Mouse (Mus musculus) kidney, postnatal 0 days (tissue): ENCODE data around the gene 2310030G06Rik. TPM values are rescaled to one million over a fixed set of nuclear protein-coding genes. Genes with fewer than 3 reads are reported as not detected.

Experiments
- ATAC-seq: fragments of 200-750 bp; cut with Nextera tagmentation; replicated peaks from 2 replicates; pipeline ENCODE4 v1.8.0; 2017; ENCODE audit warnings: low read depth, moderate number of reproducible peaks, moderate TSS enrichment, moderate library complexity; ENCODE audit not compliant: low FRiP score
- DNase-seq: peaks from one replicate; pipeline ENCODE4 v3.0.0-alpha.2; 2016; ENCODE audit warnings: low spot score
- H3K27ac ChIP-seq: fragments of 300-500 bp; sonication (generic); 2 replicates; pipeline ENCODE4 v1.5.1; 2014; ENCODE audit warnings: mild to moderate bottlenecking
- H3K27me3 ChIP-seq: fragments of 300-500 bp; sonication (generic); 2 replicates; pipeline ENCODE4 v1.6.1; 2014; ENCODE audit warnings: low read length, mixed read lengths; ENCODE audit not compliant: insufficient read depth
- H3K36me3 ChIP-seq: fragments of 300-500 bp; sonication (generic); 2 replicates; pipeline ENCODE4 v1.6.1; 2014; ENCODE audit warnings: low read length, mixed read lengths; ENCODE audit not compliant: insufficient read depth
- H3K4me1 ChIP-seq: fragments of 300-500 bp; sonication (generic); replicated peaks from 2 replicates; pipeline ENCODE4 v1.6.1; 2014; ENCODE audit warnings: antibody characterized with exemption, low read length, mixed read lengths; ENCODE audit not compliant: insufficient read depth
- H3K4me2 ChIP-seq: fragments of 300-500 bp; sonication (generic); 2 replicates; pipeline ENCODE4 v1.6.1; 2014; ENCODE audit warnings: mild to moderate bottlenecking, low read length, moderate library complexity, mixed read lengths
- H3K4me3 ChIP-seq: fragments of 300-500 bp; sonication (generic); replicated peaks from 2 replicates; pipeline ENCODE4 v1.5.1; 2014; ENCODE audit warnings: low read depth, low read length
- H3K9ac ChIP-seq: fragments of 300-500 bp; sonication (generic); 2 replicates; pipeline ENCODE4 v1.6.1; 2014; ENCODE audit warnings: low read depth, low read length
- H3K9me3 ChIP-seq: fragments of 300-500 bp; sonication (generic); replicated peaks from 2 replicates; pipeline ENCODE4 v1.6.1; 2016; ENCODE audit warnings: low read length, inconsistent platforms, mixed read lengths
- CTCF ChIP-seq: IDR thresholded peaks from 2 replicates; pipeline ENCODE4 v1.5.1; 2016; ENCODE audit warnings: antibody characterized with exemption, low read depth, mild to moderate bottlenecking, moderate library complexity
- WGBS: fragments of 180-500 bp; shearing (Covaris S2); extraction: QIAGEN DNeasy Blood & Tissue Kit; methylation state at CpG from one replicate; pipeline ENCODE4 v1.1.7; 2014; 5-methylcytosine and 5-hydroxymethylcytosine counted together
- polyA plus RNA-seq: library from polyadenylated mRNA; unstranded; fragments of >200 nt; fragmentation: Nextera tagmentation; extraction: Ambion mirVana; gene quantifications from 2 replicates; pipeline ENCODE4 v1.2.1, GENCODE M21; 2015

Gene 2310030G06Rik
- polyA plus RNA-seq, 1 experiment from 2014 or later, result 26.8 TPM

GRCm38 (mm10) chr9:50774026-50774462, 27.7 kb upstream of the 2310030G06Rik start:
- WGBS, result 60% methylated on average over 4 of the region's 4 CpGs
- H3K9ac ChIP-seq, result no peak overlapping the region
- H3K4me2 ChIP-seq, result peak overlapping the region; percentile 92; the same call in 1 of the 2 replicates
- ATAC-seq (no peak), DNase-seq (no peak)
- 0 out of 2 replicates have a peak, but pooled peaks cover 3% of the 10 kb centered on the region for H3K36me3 ChIP-seq
- peaks cover 1% of the 10 kb centered on the region; the same call in 1 of the 2 replicates for H3K4me1 ChIP-seq
- no peaks in the 10 kb centered on the region for H3K27me3 ChIP-seq
- TF ChIP-seq CTCF, result no peak
- H3K9me3 ChIP-seq, result no peaks in the 10 kb centered on the region
- H3K4me3 ChIP-seq, result no peak overlapping the region
- H3K27ac ChIP-seq, result no peak overlapping the region

GRCm38 (mm10) chr9:50770011-50770410, 23.7 kb upstream of the 2310030G06Rik start:
- Histone ChIP-seq H3K9ac (no peak overlapping the region), H3K9me3 (no peaks in the 10 kb centered on the region), H3K27me3 (no peaks in the 10 kb centered on the region), H3K36me3 (0 out of 2 replicates have a peak, but pooled peaks cover 3% of the 10 kb centered on the region), H3K4me1 (peaks cover 5% of the 10 kb centered on the region; the same call in 1 of the 2 replicates), H3K4me3 (no peak overlapping the region), H3K4me2 (no peak overlapping the region), H3K27ac (no peak overlapping the region)
- ATAC-seq (no peak), DNase-seq (no peak)
- WGBS, result 88% methylated on average over 2 of the region's 2 CpGs
- TF ChIP-seq CTCF, result no peak

GRCm38 (mm10) chr9:50768107-50769002, 22.0 kb upstream of the 2310030G06Rik start, which contains the start of gene Fdxacb1:
TSS of gene Fdxacb1 (plus strand) at chr9:50768236.
- H3K9ac ChIP-seq, result peak within 1 kb of the TSS; percentile 66
- 2% methylated on average over 59 of the region's 59 CpGs for WGBS
- TF ChIP-seq CTCF, result peak; percentile 88
- peak; percentile 96 for ATAC-seq
- peak within 1 kb of the TSS; percentile 63 for H3K4me3 ChIP-seq
- H3K4me1 ChIP-seq, result peaks cover 5% of the 10 kb centered on the region; the same call in 1 of the 2 replicates
- peak within 1 kb of the TSS; percentile 61 for H3K4me2 ChIP-seq
- H3K9me3 ChIP-seq, result no peaks in the 10 kb centered on the region
- H3K36me3 ChIP-seq, result 0 out of 2 replicates have a peak, but pooled peaks cover 3% of the 10 kb centered on the region
- peak within 1 kb of the TSS; percentile 90 for H3K27ac ChIP-seq
- DNase-seq, result peak; percentile 98
- H3K27me3 ChIP-seq, result no peaks in the 10 kb centered on the region

- Histone ChIP-seq H3K27me3 (no peaks in the 10 kb centered on the region), H3K36me3 (0 out of 2 replicates have a peak, but pooled peaks cover 3% of the 10 kb centered on the region), H3K9me3 (no peaks in the 10 kb centered on the region), H3K9ac (peak overlapping the region; percentile 66), H3K4me3 (peak overlapping the region; percentile 63), H3K4me2 (peak overlapping the region; percentile 61), H3K27ac (peak overlapping the region; percentile 90), H3K4me1 (peaks cover 5% of the 10 kb centered on the region; the same call in 1 of the 2 replicates)
- peak; percentile 47 for ATAC-seq
- no peak for TF ChIP-seq CTCF
- no peak for DNase-seq
- WGBS, result 5% methylated on average over 17 of the region's 17 CpGs
These were observed 21.3 kb upstream of the 2310030G06Rik start for GRCm38 (mm10) chr9:50767531-50768106.

GRCm38 (mm10) chr9:50763331-50763730, 17.0 kb upstream of the 2310030G06Rik start:
- peak; percentile 65 for DNase-seq
- Histone ChIP-seq H3K36me3 (no peaks in the 10 kb centered on the region), H3K4me3 (no peak overlapping the region), H3K27ac (no peak overlapping the region), H3K9me3 (no peaks in the 10 kb centered on the region), H3K4me1 (no peaks in the 10 kb centered on the region), H3K27me3 (no peaks in the 10 kb centered on the region), H3K9ac (no peak overlapping the region), H3K4me2 (no peak overlapping the region)
- no peak for ATAC-seq
- peak; percentile 69 for TF ChIP-seq CTCF
- WGBS, result 68% methylated on average over 1 of the region's 1 CpGs

GRCm38 (mm10) chr9:50761520-50762243, 15.3 kb upstream of the 2310030G06Rik start:
- Histone ChIP-seq H3K4me3 (no peak overlapping the region), H3K27ac (no peak overlapping the region)
- ATAC-seq, result no peak

More at GRCm38 (mm10) chr9:50761520-50762243, 15.3 kb upstream of the 2310030G06Rik start:
- no peak for TF ChIP-seq CTCF
- DNase-seq, result no peak
- Histone ChIP-seq H3K36me3 (no peaks in the 10 kb centered on the region), H3K4me1 (no peaks in the 10 kb centered on the region), H3K27me3 (no peaks in the 10 kb centered on the region), H3K9me3 (no peaks in the 10 kb centered on the region), H3K9ac (no peak overlapping the region), H3K4me2 (no peak overlapping the region)
- WGBS, result 57% methylated on average over 6 of the region's 6 CpGs
